Mouse (Mus musculus): ENCODE data around the gene Rhod. TPM values are rescaled to one million over a fixed set of nuclear protein-coding genes. Genes with fewer than 3 reads are reported as not detected.

Gene Rhod
- total RNA-seq, 1 experiment: 15.5 TPM

- Histone ChIP-seq H3K27ac (ENCODE audit: insufficient read depth, low read depth, low read length, poor library complexity, severe bottlenecking) (no peak overlapping the region), H3K9ac (ENCODE audit: insufficient read depth, low read depth, low read length, poor library complexity, severe bottlenecking) (peak overlapping the region; percentile 71), H3K36me3 (ENCODE audit: control insufficient read depth, insufficient read depth, low read length, poor library complexity, severe bottlenecking) (no peaks in the 10 kb centered on the region), H3K4me3 (ENCODE audit: insufficient read depth in 1 of 2, low read depth in 1 of 2, low read length in 2 of 2, poor library complexity in 1 of 2, severe bottlenecking in 1 of 2) (peak overlapping the region; percentile 71 to 81), H3K9me3 (ENCODE audit: control insufficient read depth, insufficient read depth, low read depth, low read length) (no peaks in the 10 kb centered on the region), H3K4me1 (ENCODE audit: control insufficient read depth in 2 of 2, insufficient read depth in 2 of 2, low read length in 2 of 2, poor library complexity in 1 of 2) (peaks cover 0 to 2% of the 10 kb centered on the region in 2 experiments; a peak in 1 of 4 replicates)
- peak; percentile 22 for DNase-seq (ENCODE audit: low read depth, low spot score)
- TF ChIP-seq CHD2 (IDR thresholded peaks at IDR 0.05; ENCODE audit: low read depth, low read length): no peak
- no peak for TF ChIP-seq MAFK (IDR thresholded peaks at IDR 0.05; ENCODE audit: insufficient read depth, low read depth, low read length)
- no peak for TF ChIP-seq ZNF384 (IDR thresholded peaks at IDR 0.05; ENCODE audit: low read depth, low read length)
- TF ChIP-seq ZC3H11A (IDR thresholded peaks at IDR 0.05; ENCODE audit: borderline replicate concordance, low read depth, low read length): no peak
- TF ChIP-seq HCFC1 (IDR thresholded peaks at IDR 0.05; ENCODE audit: borderline replicate concordance, insufficient read depth, low read length): no peak
- in situ Hi-C loops (cut with MboI; ENCODE audit: low sequenced_read_pairs in 2 of 2, unreplicated experiment in 2 of 2): no loop called here
Observed at GRCm38 (mm10) chr19:4476601-4477257, 37.5 kb upstream of the Rhod start.

GRCm38 (mm10) chr19:4475224-4475925 is 36.1 kb upstream of the Rhod start:
- H3K9me3 ChIP-seq (ENCODE audit: control insufficient read depth, insufficient read depth, low read depth, low read length): no peaks in the 10 kb centered on the region
- no peak for TF ChIP-seq HCFC1 (IDR thresholded peaks at IDR 0.05; ENCODE audit: borderline replicate concordance, insufficient read depth, low read length)
- no peak for TF ChIP-seq MAFK (IDR thresholded peaks at IDR 0.05; ENCODE audit: insufficient read depth, low read depth, low read length)
- no peak for TF ChIP-seq ZNF384 (IDR thresholded peaks at IDR 0.05; ENCODE audit: low read depth, low read length)
- no peak for TF ChIP-seq ZC3H11A (IDR thresholded peaks at IDR 0.05; ENCODE audit: borderline replicate concordance, low read depth, low read length)
- no peak for TF ChIP-seq CHD2 (IDR thresholded peaks at IDR 0.05; ENCODE audit: low read depth, low read length)
- H3K36me3 ChIP-seq (ENCODE audit: control insufficient read depth, insufficient read depth, low read length, poor library complexity, severe bottlenecking): no peaks in the 10 kb centered on the region
- H3K4me1 ChIP-seq (ENCODE audit: control insufficient read depth in 2 of 2, insufficient read depth in 2 of 2, low read length in 2 of 2, poor library complexity in 1 of 2): peaks cover 0 to 2% of the 10 kb centered on the region in 2 experiments; a peak in 1 of 4 replicates
- in situ Hi-C loops (cut with MboI; ENCODE audit: low sequenced_read_pairs in 2 of 2, unreplicated experiment in 2 of 2): no loop called here
- H3K4me3 ChIP-seq (ENCODE audit: insufficient read depth in 1 of 2, low read depth in 1 of 2, low read length in 2 of 2, poor library complexity in 1 of 2, severe bottlenecking in 1 of 2): no peak overlapping the region
- DNase-seq (ENCODE audit: low read depth, low spot score): no peak
- no peak overlapping the region for H3K9ac ChIP-seq (ENCODE audit: insufficient read depth, low read depth, low read length, poor library complexity, severe bottlenecking)
- no peak overlapping the region for H3K27ac ChIP-seq (ENCODE audit: insufficient read depth, low read depth, low read length, poor library complexity, severe bottlenecking)

GRCm38 (mm10) chr19:4474739-4475138 is 35.5 kb upstream of the Rhod start:
- TF ChIP-seq HCFC1 (IDR thresholded peaks at IDR 0.05; ENCODE audit: borderline replicate concordance, insufficient read depth, low read length) (no peak), MAFK (IDR thresholded peaks at IDR 0.05; ENCODE audit: insufficient read depth, low read depth, low read length) (no peak), ZC3H11A (IDR thresholded peaks at IDR 0.05; ENCODE audit: borderline replicate concordance, low read depth, low read length) (no peak), ZNF384 (IDR thresholded peaks at IDR 0.05; ENCODE audit: low read depth, low read length) (no peak), CHD2 (IDR thresholded peaks at IDR 0.05; ENCODE audit: low read depth, low read length) (no peak)
- H3K4me3 ChIP-seq (ENCODE audit: insufficient read depth in 1 of 2, low read depth in 1 of 2, low read length in 2 of 2, poor library complexity in 1 of 2, severe bottlenecking in 1 of 2): no peak overlapping the region
- H3K27ac ChIP-seq (ENCODE audit: insufficient read depth, low read depth, low read length, poor library complexity, severe bottlenecking): no peak overlapping the region
- no peaks in the 10 kb centered on the region for H3K9me3 ChIP-seq (ENCODE audit: control insufficient read depth, insufficient read depth, low read depth, low read length)
- H3K9ac ChIP-seq (ENCODE audit: insufficient read depth, low read depth, low read length, poor library complexity, severe bottlenecking): no peak overlapping the region
- H3K36me3 ChIP-seq (ENCODE audit: control insufficient read depth, insufficient read depth, low read length, poor library complexity, severe bottlenecking): no peaks in the 10 kb centered on the region
- DNase-seq (ENCODE audit: low read depth, low spot score): no peak
- peaks cover 0 to 2% of the 10 kb centered on the region in 2 experiments; a peak in 1 of 4 replicates for H3K4me1 ChIP-seq (ENCODE audit: control insufficient read depth in 2 of 2, insufficient read depth in 2 of 2, low read length in 2 of 2, poor library complexity in 1 of 2)
- in situ Hi-C loops (cut with MboI; ENCODE audit: low sequenced_read_pairs in 2 of 2, unreplicated experiment in 2 of 2): no loop called here

DNA sequence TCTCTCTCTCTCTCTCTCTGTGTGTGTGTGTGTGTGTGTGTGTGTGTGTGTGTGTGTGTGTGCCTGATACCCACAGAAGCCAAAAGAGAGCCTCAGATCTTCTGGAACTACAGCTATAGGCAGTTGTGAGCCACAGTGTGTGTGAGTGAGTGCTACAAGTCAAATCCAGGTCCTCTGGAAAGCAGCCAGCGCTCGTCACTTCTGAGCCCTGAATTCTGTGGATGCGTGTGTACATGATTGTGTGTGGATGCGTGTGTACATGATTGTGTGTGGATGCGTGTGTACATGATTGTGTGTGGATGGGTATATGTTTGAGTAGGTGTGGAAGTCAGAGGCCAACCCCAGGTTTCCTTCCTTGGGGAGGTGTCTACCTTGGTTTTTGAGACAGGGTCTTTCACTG is 34.3 kb upstream of the Rhod start:
- no peaks in the 10 kb centered on the region for H3K36me3 ChIP-seq (ENCODE audit: control insufficient read depth, insufficient read depth, low read length, poor library complexity, severe bottlenecking)

More for the DNA sequence above, 34.3 kb upstream of the Rhod start:
- Histone ChIP-seq H3K4me1 (ENCODE audit: control insufficient read depth in 2 of 2, insufficient read depth in 2 of 2, low read length in 2 of 2, poor library complexity in 1 of 2) (peaks cover 0 to 2% of the 10 kb centered on the region in 2 experiments; a peak in 1 of 4 replicates), H3K9ac (ENCODE audit: insufficient read depth, low read depth, low read length, poor library complexity, severe bottlenecking) (no peak overlapping the region), H3K27ac (ENCODE audit: insufficient read depth, low read depth, low read length, poor library complexity, severe bottlenecking) (no peak overlapping the region), H3K9me3 (ENCODE audit: control insufficient read depth, insufficient read depth, low read depth, low read length) (no peaks in the 10 kb centered on the region), H3K4me3 (ENCODE audit: insufficient read depth in 1 of 2, low read depth in 1 of 2, low read length in 2 of 2, poor library complexity in 1 of 2, severe bottlenecking in 1 of 2) (no peak overlapping the region)
- in situ Hi-C loops (cut with MboI; ENCODE audit: low sequenced_read_pairs in 2 of 2, unreplicated experiment in 2 of 2): no loop called here
- no peak for TF ChIP-seq ZC3H11A (IDR thresholded peaks at IDR 0.05; ENCODE audit: borderline replicate concordance, low read depth, low read length)
- no peak for DNase-seq (ENCODE audit: low read depth, low spot score)

Measured in ES-E14 (cell line).